Mouse (Mus musculus) thymus, adult 18-20 months (tissue): Measurements from ENCODE around the gene Fhl4.
A peak's percentile ranks its signal among the peaks of the same experiment; 100 is the strongest.

Experiments used
- DNase-seq, 2 experiments: peaks; one replicate each; pipeline ENCODE4 v3.0.0; 2022; ENCODE audit warnings: mixed read lengths in 2 of 2

Fhl4 gene

DNA sequence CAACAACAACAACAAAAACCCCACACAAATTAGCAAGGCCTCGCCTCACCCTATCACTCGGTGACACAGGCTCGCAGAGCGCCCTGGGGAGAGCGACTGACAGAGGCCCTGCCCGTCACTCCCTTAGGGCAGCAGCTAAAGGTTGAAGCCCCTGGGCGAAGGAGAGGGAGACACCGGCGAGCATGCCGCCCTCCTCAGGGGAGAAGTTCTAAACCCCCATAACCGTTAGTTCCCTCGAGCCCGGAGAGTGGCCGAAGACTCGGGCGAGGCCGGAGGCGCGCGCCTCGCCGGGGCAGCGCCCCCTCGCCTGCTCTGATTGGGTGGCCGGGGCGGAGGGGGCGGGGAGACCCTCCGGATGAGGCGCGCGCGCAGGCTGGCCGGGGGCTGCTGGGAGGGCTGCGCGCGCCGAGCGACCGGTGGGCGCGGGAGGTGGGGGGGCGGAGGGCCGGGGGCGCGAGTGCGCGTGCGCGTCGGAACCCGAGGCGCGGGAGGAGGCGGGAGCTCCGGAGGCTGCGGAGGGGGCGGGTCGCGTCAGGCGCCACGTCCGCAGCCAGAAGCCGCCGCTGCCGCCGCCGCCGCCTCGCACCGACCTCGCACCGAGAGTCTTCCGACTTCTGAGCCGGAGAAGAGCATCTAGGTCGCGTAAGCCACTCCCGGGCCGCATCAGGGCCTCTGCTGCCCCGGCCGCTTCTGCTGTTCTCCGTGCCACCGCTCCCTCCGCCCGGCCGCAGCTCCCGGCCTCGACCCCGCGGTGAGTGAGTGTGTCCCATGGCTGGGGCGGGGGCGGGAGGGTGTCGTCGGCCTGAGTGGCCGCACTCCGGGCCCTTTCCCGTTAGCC is at the start of gene Fhl4, which contains the start of gene Tmem263:
Fhl4 (minus strand) TSS at position 249 of the 838 bp plus-strand sequence.
Tmem263 (plus strand) TSS at position 381 of the 838 bp plus-strand sequence.
- peak; percentile 76 to 79 for DNase-seq

DNA sequence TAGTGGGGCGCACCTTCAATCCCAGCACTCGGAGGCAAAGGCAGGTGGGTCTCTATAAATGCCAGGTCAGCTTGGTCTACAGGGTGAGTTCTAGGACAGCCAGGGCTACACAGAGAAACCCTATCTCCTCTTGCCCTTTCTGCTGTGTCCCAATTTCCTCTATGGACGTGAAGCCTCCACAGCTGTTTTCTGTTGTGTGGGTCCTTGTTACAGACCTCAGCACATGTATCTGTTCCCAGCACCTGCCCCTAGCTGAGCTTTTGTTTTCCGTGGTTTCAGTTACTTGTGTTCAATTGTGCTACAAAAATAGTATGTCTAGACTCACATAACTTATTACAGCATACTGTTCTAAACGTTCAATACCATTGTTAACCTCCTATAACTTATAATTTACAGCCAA is 46.9 kb upstream of the Fhl4 start:
- DNase-seq: no peak

DNA sequence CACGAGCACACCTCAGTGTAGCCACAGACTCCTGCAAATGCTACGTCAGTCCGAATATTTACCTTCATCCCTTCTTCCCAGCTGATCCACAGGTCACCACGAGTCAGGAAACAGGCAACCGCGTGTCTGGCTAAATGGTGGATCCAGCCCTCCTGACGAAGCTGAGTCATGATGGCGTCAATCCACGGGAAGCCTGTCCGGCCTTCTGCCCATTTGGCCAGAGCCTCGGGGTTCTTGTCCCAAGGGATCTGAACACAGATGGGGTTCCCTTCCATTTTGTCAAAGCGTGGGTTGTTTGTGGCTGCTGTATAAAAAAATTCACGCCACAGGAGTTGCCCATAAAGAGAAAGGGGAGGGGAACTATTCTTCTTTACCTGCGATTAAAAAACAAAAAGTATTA is 44.0 kb upstream of the Fhl4 start:
- no peak for DNase-seq

GRCm38 (mm10) chr10:85141465-85141864 is 39.2 kb upstream of the Fhl4 start:
- no peak for DNase-seq

- no peak for DNase-seq
Observed at GRCm38 (mm10) chr10:85136573-85136972, 34.3 kb upstream of the Fhl4 start.

DNA sequence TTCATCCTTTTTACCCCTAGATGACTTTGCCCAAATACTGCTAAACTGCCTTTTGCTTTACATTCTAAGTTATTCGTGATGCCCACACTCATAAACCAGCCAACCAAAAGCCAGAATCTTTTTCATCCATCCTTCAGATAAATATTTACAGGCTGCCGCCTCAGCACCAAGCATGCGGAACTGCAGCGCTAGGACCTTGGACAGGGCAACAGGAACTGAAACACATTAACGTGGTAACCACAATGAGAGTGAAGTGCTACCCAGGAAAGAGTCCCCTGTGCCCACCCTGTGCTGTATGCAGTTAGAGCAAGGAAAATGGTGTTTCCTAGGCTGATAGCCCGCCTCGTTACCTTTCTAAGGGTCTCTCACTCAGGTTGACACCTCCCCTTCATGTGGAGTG is 26.2 kb upstream of the Fhl4 start:
- DNase-seq: peak in 1 of 2 experiments; percentile 26

DNA sequence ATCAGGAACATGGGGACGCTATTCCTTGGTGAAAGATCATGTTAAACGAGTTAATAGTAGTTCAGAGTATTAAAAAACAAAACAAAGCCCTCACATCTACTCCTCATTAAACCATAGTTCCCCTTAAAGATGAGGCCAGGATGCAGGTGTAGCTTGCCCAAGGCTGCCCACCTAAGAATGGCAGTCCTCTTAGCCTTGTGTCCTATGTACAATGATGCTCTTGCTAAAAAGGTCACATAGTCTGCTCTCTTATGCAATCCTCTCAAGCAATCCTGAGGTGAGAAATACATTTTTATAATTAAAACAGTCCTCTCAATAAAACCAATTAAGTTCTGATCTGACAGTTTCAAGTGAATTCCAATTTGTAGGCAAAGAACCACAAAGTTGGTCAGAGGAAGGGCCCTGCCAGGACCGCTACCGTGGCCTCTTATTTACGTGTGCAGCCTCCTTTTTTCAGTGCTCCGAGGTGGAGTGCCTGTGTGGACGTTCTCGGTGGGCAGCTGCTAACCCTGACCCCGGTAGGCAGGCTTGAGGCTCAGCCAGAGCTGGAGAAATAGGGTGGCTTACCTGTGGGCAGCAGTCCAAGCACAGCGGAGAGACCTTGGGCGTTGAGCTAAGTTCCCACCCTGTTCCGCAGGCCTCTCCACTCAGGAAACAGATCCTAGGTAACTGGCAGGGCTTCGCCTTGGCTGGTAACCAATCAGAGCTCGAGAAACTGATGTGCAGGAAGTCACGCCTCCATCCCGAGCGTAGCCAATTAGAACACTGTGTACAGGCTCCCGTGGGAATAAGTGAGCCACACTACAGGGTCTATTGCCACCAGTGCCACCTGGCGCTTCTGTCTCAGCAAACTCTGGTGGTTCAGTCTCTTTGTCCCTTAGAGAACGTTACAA is 25.3 kb upstream of the Fhl4 start, which contains the start of gene Mterf2:
Mterf2 (minus strand) TSS at position 633 of the 893 bp plus-strand sequence.
- DNase-seq: peak; percentile 87 to 94

GRCm38 (mm10) chr10:85125184-85125583 is 22.9 kb upstream of the Fhl4 start:
- DNase-seq: no peak

- no peak for DNase-seq
Observed at GRCm38 (mm10) chr10:85114409-85114808, 12.1 kb upstream of the Fhl4 start.

DNA sequence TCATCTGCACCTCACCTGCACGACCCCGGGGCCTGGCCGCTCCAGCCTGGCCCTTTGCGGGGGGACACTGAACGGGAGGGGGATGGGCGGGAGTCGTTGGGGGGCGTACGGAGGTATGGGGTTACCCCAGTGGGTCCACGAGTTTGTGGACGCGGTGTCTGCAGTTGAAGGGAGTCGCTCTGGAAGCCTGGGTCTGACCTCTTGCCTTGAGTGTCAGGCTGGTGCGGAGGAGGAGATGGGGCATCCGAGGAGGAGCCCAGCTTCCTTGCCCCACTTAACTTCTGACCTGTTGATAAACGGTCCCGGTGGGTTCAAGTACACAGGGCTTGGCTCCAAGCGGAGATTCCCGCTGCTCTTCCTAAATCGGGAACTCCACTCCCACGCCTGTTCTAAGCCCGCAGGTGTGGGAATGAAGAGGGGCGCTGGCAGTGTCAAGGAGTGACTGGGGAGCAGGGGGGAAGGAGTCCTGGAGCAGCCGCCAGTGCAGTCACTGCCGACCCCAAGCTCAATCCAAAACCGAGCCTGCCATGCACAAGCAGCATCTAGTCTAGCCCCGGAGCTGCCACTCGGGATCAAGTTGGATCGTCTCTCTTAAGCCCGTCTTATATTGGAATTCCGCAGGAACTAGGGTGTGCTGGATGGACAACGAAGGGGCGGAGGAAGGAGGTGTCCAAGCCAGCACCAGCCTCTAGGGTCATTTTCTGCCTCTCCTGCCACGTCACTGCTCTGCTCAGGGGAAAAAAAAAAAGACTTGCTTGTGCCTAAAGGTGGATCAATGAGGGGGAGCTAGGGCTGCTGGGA is 990 bp upstream of the Fhl4 start:
- DNase-seq: peak; percentile 22 to 42

DNA sequence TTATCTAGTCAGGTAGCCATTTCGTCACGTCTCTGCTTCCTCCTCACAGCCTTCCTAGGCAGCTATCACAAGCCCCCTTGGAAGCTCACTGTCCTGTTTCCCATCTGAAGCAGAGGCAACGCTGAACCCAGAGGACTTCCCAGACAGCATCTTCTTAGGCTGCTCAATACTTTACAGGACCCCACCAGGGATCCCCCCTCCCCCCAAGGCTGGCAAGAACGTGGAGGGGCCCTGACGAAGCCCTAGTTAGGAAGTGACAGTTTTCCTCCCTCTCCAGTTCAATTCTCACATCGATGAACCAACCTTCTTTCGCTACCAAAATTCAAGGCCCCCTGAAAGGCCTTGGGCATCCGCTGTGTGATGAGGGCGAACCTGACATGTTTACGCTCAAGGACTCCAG is 454 bp downstream of the Fhl4 start:
- peak in 1 of 2 experiments; percentile 24 for DNase-seq

GRCm38 (mm10) chr10:85071605-85072152 is 30.6 kb downstream of the Fhl4 start:
- no peak for DNase-seq

- no peak for DNase-seq
Observed at GRCm38 (mm10) chr10:85054876-85055275, 47.4 kb downstream of the Fhl4 start.

GRCm38 (mm10) chr10:85052451-85052850 is 49.8 kb downstream of the Fhl4 start:
- no peak for DNase-seq

- DNase-seq: no peak
Observed at GRCm38 (mm10) chr10:85050668-85051208, 51.6 kb downstream of the Fhl4 start.

DNA sequence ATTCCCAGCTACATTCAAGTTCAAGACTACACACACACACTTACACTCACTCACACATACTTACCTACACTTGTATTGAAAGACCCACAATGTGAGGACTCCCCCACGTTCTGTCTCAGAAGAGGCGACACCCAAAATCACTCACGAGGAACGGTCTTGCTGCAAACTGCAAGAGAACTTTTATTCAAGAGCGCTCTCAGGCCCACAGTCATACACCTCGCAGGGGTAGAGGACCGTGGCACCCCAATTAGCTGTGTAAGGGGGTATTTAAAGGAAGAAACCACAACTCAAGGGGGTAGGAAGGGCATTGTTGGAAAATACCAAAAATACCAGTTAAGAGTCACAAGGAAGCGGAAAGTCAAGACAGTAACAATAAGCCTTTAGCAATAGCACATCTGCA is 54.3 kb downstream of the Fhl4 start:
- DNase-seq: no peak

- DNase-seq: no peak
Observed at GRCm38 (mm10) chr10:85046585-85046984, 55.7 kb downstream of the Fhl4 start.
